Mouse (Mus musculus) hindbrain, embryonic 14.5 days (tissue): ENCODE results near the gene Fbxw17. TPM values are rescaled to one million over a fixed set of nuclear protein-coding genes. Genes with fewer than 3 reads are reported as not detected.
A peak's percentile ranks its signal among the peaks of the same experiment; 100 is the strongest.
"Not testable (repeated sequence)": the region's sequence is repeated elsewhere in the genome, so short reads cannot be mapped to it uniquely, and the experiment has no call there.

ENCODE experiments used
- ATAC-seq: fragments of 200-750 bp; cut with Nextera tagmentation; 2 replicates; pipeline ENCODE4 v1.8.0; 2017; ENCODE audit warnings: moderate number of reproducible peaks, mild to moderate bottlenecking, moderate TSS enrichment, moderate library complexity; ENCODE audit not compliant: low FRiP score
- DNase-seq: peaks from one replicate; pipeline ENCODE4 v3.0.0-alpha.2; 2015; ENCODE audit warnings: low spot score
- H3K27ac ChIP-seq: fragments of 300-500 bp; sonication (generic); 2 replicates; pipeline ENCODE4 v1.5.1; 2014; ENCODE audit warnings: mild to moderate bottlenecking, moderate library complexity
- H3K27me3 ChIP-seq: fragments of 300-500 bp; sonication (generic); 2 replicates; pipeline ENCODE4 v1.6.1; 2014; ENCODE audit warnings: mild to moderate bottlenecking, low read length, mixed read lengths; ENCODE audit not compliant: control insufficient read depth, insufficient read depth
- H3K36me3 ChIP-seq: fragments of 300-500 bp; sonication (generic); replicated peaks from 2 replicates; pipeline ENCODE4 v1.6.1; 2014; ENCODE audit not compliant: control insufficient read depth, insufficient read depth
- H3K4me1 ChIP-seq: fragments of 300-500 bp; sonication (generic); replicated peaks from 2 replicates; pipeline ENCODE4 v1.6.1; 2014; ENCODE audit warnings: antibody characterized with exemption, low read length, mixed read lengths; ENCODE audit not compliant: control insufficient read depth, insufficient read depth
- H3K4me2 ChIP-seq: fragments of 300-500 bp; sonication (generic); replicated peaks from 2 replicates; pipeline ENCODE4 v1.6.1; 2014; ENCODE audit warnings: mild to moderate bottlenecking, moderate library complexity
- H3K4me3 ChIP-seq: fragments of 300-500 bp; sonication (generic); replicated peaks from 2 replicates; pipeline ENCODE4 v1.5.1; 2014; ENCODE audit warnings: mild to moderate bottlenecking, low read length
- H3K9ac ChIP-seq: fragments of 300-500 bp; sonication (generic); 2 replicates; pipeline ENCODE4 v1.6.1; 2014
- H3K9me3 ChIP-seq: fragments of 300-500 bp; sonication (generic); 2 replicates; pipeline ENCODE4 v1.6.1; 2016; ENCODE audit warnings: low read length; ENCODE audit not compliant: control insufficient read depth
- WGBS: fragments of 180-500 bp; shearing (Covaris S2); extraction: QIAGEN DNeasy Blood & Tissue Kit; methylation state at CpG from one replicate; pipeline ENCODE4 v1.1.7; 2014; 5-methylcytosine and 5-hydroxymethylcytosine counted together
- polyA plus RNA-seq: library from polyadenylated mRNA; unstranded; fragments of >200 nt; fragmentation: Nextera tagmentation; extraction: Ambion mirVana; gene quantifications from 2 replicates; pipeline ENCODE4 v1.2.1, GENCODE M21; 2014

The Fbxw17 gene
- polyA plus RNA-seq, 1 experiment from 2014 or later = 28.7 TPM

DNA sequence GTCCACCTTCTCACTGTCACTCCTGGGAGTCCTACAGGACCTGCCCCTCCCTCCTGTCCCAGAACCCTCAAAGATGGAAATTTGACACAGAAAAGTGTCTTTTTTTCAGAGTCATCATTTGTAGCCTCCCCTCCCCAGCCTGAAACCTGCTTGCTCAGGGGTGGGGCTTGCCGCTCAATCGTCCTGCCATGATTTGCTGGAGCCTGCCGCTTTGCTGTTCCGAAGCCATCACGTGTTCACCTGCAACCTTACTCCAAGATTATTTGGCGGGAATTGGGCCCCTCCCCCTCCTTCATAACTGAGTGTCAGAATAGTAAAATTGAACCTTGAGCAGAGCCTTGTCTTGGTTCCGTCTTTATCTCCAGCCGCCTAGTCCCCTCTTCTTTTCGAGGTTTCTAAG, 34.6 kb downstream of the Fbxw17 start:
- WGBS = 76% methylated on average over 9 of the region's 9 CpGs
- H3K4me2 ChIP-seq, H3K4me1 ChIP-seq, H3K9ac ChIP-seq, H3K27ac ChIP-seq, DNase-seq, ATAC-seq, H3K27me3 ChIP-seq, H3K9me3 ChIP-seq, H3K4me3 ChIP-seq, H3K36me3 ChIP-seq: not testable (repeated sequence)

DNA sequence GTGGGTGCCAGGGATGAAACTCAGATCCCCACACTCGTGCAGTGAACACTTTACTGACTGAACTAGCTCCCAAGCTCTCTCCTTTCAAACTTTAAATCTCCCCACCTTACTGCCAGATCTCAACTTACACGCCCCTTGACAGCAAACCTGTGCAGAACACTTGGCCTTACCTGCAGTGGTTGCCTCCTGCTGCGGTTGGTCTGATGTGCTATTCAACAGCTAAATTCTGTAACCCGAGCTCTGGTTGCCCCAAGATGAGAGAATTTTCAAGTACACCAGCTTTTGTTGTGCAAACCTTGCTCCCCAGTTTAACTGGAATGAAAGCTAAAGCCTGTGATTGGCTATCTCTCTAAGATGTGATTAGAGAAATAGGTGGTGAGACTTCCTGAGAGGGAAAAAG, 35.8 kb downstream of the Fbxw17 start:
- WGBS = 39% methylated on average over 4 of the region's 4 CpGs
- no peak overlapping the region for H3K4me2 ChIP-seq
- no peaks in the 10 kb centered on the region for H3K4me1 ChIP-seq
- no peak overlapping the region for H3K4me3 ChIP-seq
- no peaks in the 10 kb centered on the region for H3K27me3 ChIP-seq
- no peak overlapping the region for H3K9ac ChIP-seq
- no peaks in the 10 kb centered on the region for H3K36me3 ChIP-seq
- ATAC-seq (no peak), DNase-seq (no peak)
- no peak overlapping the region for H3K27ac ChIP-seq
- peaks cover 4% of the 10 kb centered on the region; the same call in 1 of the 2 replicates for H3K9me3 ChIP-seq

DNA sequence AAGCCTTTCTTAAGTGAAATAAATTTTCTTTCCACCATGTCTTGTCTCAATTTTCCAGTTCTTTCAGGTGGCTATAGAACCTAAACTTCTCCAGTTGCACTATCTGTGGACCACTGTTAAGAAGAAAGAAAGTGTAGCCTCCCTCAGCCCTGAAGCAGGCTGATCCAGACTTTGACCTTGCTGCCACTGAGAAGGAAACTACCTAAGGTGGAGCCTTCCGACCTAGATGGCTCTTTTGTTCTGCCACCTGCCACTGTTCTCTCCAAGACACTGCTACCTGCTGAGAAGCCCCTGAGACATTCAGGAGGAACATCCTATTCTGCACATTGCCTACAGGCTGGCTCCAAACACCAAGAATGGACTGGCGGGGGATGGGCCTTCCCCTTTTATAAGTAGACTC, 42.8 kb downstream of the Fbxw17 start:
- not testable (repeated sequence) for H3K27me3 ChIP-seq, H3K27ac ChIP-seq, H3K4me2 ChIP-seq, H3K9ac ChIP-seq, DNase-seq, H3K36me3 ChIP-seq, H3K9me3 ChIP-seq, H3K4me1 ChIP-seq, H3K4me3 ChIP-seq, ATAC-seq
- 66% methylated on average over 2 of the region's 2 CpGs for WGBS

DNA sequence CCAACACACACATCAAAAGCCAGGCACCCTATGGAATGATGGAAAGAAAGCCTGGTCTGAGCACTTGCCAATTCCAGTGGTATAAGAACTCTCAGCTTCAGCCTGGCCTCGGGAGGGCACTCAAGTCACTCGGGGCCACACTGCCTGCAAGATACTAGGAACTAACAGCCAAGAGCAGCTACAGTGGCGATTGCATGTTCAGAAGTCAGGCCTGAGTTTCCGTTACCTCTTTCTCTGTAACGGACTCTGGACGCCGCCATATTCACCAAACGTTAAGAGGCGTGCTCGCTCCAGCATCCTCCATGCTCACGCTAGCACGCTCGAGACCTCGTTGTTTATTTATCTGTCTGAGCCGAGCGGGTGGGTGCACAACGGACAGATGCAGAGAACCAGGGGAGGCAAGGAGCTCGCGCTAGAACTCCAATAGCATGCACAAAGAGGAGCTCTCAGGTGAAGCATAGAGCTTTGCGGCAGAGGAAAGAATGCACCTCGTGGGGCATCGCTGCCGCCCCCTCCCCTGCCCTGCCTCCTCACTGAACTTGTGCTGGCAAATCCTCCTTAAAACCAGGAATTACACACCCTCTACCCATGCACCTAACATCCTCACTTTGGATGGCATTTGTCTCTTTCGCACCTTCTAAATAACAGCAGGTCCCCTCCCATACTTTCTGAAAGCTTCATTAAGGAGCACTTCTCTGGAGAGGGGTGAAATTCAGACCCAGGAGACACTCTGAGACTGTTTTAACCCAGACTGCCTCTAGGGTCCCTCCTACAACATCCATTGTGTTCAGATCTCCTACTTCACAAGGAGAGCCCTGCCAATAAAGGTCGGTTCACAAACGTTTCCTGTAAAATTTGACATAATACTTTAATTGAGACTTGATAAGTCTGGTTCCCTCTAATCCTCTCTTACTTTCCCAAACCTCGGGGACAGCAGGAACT, 47.2 kb downstream of the Fbxw17 start:
- H3K4me3 ChIP-seq = peak overlapping the region; percentile 24
- H3K27me3 ChIP-seq = no peaks in the 10 kb centered on the region
- WGBS = 45% methylated on average over 27 of the region's 27 CpGs
- peak overlapping the region; percentile 46 for H3K4me2 ChIP-seq
- no peaks in the 10 kb centered on the region for H3K9me3 ChIP-seq
- H3K36me3 ChIP-seq = no peaks in the 10 kb centered on the region
- no peaks in the 10 kb centered on the region for H3K4me1 ChIP-seq
- DNase-seq (no peak), ATAC-seq (0 out of 2 replicates have a peak, but pooled peaks have one; percentile 43)
- H3K9ac ChIP-seq = peak overlapping the region; percentile 42
- no peak overlapping the region for H3K27ac ChIP-seq

DNA sequence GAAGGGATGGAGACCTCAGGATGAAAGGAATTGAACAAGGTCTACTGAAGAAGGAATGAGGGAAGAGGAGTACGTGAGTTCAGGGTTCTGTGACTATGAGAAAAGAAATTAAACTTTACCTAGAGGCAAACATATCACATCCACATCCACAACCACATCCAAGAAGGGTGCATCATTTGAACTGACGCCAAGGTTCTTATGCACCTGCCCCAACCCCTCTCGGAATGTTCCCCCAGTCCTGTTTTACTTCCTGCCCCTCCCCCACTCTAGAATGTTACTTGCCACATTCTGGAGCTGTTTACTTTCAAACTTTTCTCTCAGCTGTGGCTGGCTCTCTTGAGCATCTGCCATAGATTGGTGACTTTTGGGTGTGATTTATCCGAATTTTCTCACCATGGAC, 49.3 kb downstream of the Fbxw17 start, which contains the start of gene Nutm2:
Gene Nutm2 (plus strand): TSS at position 301 of the 400 bp plus-strand sequence.
- H3K4me2 ChIP-seq = no peak within 1 kb of the TSS
- no peaks in the 10 kb centered on the region for H3K27me3 ChIP-seq
- H3K4me3 ChIP-seq = no peak within 1 kb of the TSS
- WGBS = 88% methylated on average over 4 of the region's 4 CpGs
- ATAC-seq (no peak), DNase-seq (no peak)
- no peak within 1 kb of the TSS for H3K27ac ChIP-seq
- no peak within 1 kb of the TSS for H3K9ac ChIP-seq
- no peaks in the 10 kb centered on the region for H3K4me1 ChIP-seq
- no peaks in the 10 kb centered on the region for H3K9me3 ChIP-seq
- no peaks in the 10 kb centered on the region for H3K36me3 ChIP-seq

Other genes with a start within 250 kb of the Fbxw17 start
- gene Gm906, start 167.6 kb upstream of the Fbxw17 start, polyA plus RNA-seq = not detected in 2 replicates
- gene Gm47429, start 26.0 kb downstream of the Fbxw17 start, polyA plus RNA-seq = not detected in 2 replicates
- gene Nutm2, start 49.4 kb downstream of the Fbxw17 start, polyA plus RNA-seq = not detected in 2 replicates
- gene Gm904, start 225.4 kb downstream of the Fbxw17 start, polyA plus RNA-seq = not detected in 2 replicates